Mouse (Mus musculus) megakaryocyte, embryonic 14.5 days (primary cell): Measurements from ENCODE around the gene Gm9918. TPM values are rescaled to one million over a fixed set of nuclear protein-coding genes. Genes with fewer than 3 reads are reported as not detected.

Experiments
- H3K27me3 ChIP-seq: replicated peaks from 2 replicates; pipeline ENCODE3; 2012; ENCODE audit warnings: inconsistent platforms
- H3K36me3 ChIP-seq: replicated peaks from 2 replicates; pipeline ENCODE3; 2012; ENCODE audit warnings: low read length, inconsistent platforms, mixed read lengths
- H3K4me1 ChIP-seq: 2 replicates; pipeline ENCODE4 v1.6.1; 2012; ENCODE audit warnings: inconsistent platforms
- H3K4me3 ChIP-seq: replicated peaks from 2 replicates; pipeline ENCODE3; 2012; ENCODE audit warnings: moderate library complexity, mild to moderate bottlenecking, inconsistent platforms
- H3K9me3 ChIP-seq: 2 replicates; pipeline ENCODE4 v1.6.1; 2012; ENCODE audit warnings: inconsistent platforms
- FLI1 ChIP-seq: IDR thresholded peaks from 2 replicates; pipeline ENCODE4 v1.6.1; 2012; ENCODE audit warnings: low read length, inconsistent platforms, mixed read lengths
- GATA1 ChIP-seq: IDR thresholded peaks from 3 replicates; pipeline ENCODE4 v1.6.1; 2012; ENCODE audit warnings: mixed read lengths, low read length, inconsistent platforms, borderline replicate concordance
- polyA plus RNA-seq: library from polyadenylated mRNA; stranded (reverse); fragments of >175 nt; gene quantifications from 2 replicates; pipeline ENCODE4 v1.2.3, GENCODE M21; 2012; ENCODE audit warnings: low replicate concordance; ENCODE audit not compliant: insufficient read depth

Gene Gm9918
- polyA plus RNA-seq, 1 experiment = not detected

- peaks cover 87% of the 10 kb centered on the region for H3K36me3 ChIP-seq
- H3K9me3 ChIP-seq = no peaks in the 10 kb centered on the region
- no peaks in the 10 kb centered on the region for H3K27me3 ChIP-seq
- H3K4me1 ChIP-seq = peaks cover 11% of the 10 kb centered on the region
- H3K4me3 ChIP-seq = no peak overlapping the region
- no peak for TF ChIP-seq GATA1
- no peak for TF ChIP-seq FLI1
These were observed 38.4 kb downstream of the Gm9918 start for GRCm38 (mm10) chr15:102308717-102309116.

- TF ChIP-seq FLI1 (no peak), GATA1 (no peak)
- Histone ChIP-seq H3K36me3 (peaks cover 86% of the 10 kb centered on the region), H3K4me3 (no peak overlapping the region), H3K9me3 (no peaks in the 10 kb centered on the region), H3K4me1 (peaks cover 14% of the 10 kb centered on the region), H3K27me3 (no peaks in the 10 kb centered on the region)
These were observed 39.9 kb downstream of the Gm9918 start for GRCm38 (mm10) chr15:102310074-102310845.

- Histone ChIP-seq H3K36me3 (peaks cover 86% of the 10 kb centered on the region), H3K4me3 (no peak overlapping the region), H3K4me1 (peaks cover 22% of the 10 kb centered on the region), H3K27me3 (no peaks in the 10 kb centered on the region), H3K9me3 (no peaks in the 10 kb centered on the region)
- TF ChIP-seq GATA1 (no peak), FLI1 (no peak)
These were observed 41.1 kb downstream of the Gm9918 start for GRCm38 (mm10) chr15:102311489-102311888.

GRCm38 (mm10) chr15:102315292-102315691 is 44.9 kb downstream of the Gm9918 start:
- peaks cover 80% of the 10 kb centered on the region for H3K36me3 ChIP-seq
- H3K27me3 ChIP-seq = no peaks in the 10 kb centered on the region
- H3K9me3 ChIP-seq = no peaks in the 10 kb centered on the region
- peak overlapping the region; percentile 18 for H3K4me3 ChIP-seq
- no peak for TF ChIP-seq GATA1
- peaks cover 22% of the 10 kb centered on the region for H3K4me1 ChIP-seq

GRCm38 (mm10) chr15:102316263-102316662 is 45.9 kb downstream of the Gm9918 start:
- Histone ChIP-seq H3K4me3 (peak overlapping the region; percentile 47), H3K4me1 (peaks cover 21% of the 10 kb centered on the region)

More at GRCm38 (mm10) chr15:102316263-102316662, 45.9 kb downstream of the Gm9918 start:
- H3K27me3 ChIP-seq = no peaks in the 10 kb centered on the region
- H3K9me3 ChIP-seq = no peaks in the 10 kb centered on the region
- peaks cover 82% of the 10 kb centered on the region for H3K36me3 ChIP-seq
- TF ChIP-seq GATA1 = no peak
- TF ChIP-seq FLI1 = no peak

Other genes starting within 250 kb of the Gm9918 start
- gene Krt18, start 242.4 kb upstream of the Gm9918 start, polyA plus RNA-seq = 0.06 TPM in 1 of 2 replicates, not detected in the other
- gene Eif4b, start 196.8 kb upstream of the Gm9918 start, polyA plus RNA-seq = 18.2 and 102 TPM in 2 replicates
- 0.43 TPM in 1 of 2 replicates, not detected in the other for gene Tns2, start 170.2 kb upstream of the Gm9918 start, polyA plus RNA-seq
- gene Spryd3, start 134.3 kb upstream of the Gm9918 start, polyA plus RNA-seq = 9.5 and 25.9 TPM in 2 replicates
- 1.2 TPM in 1 of 2 replicates, not detected in the other for gene Igfbp6, start 126.2 kb upstream of the Gm9918 start, polyA plus RNA-seq
- 0.76 and 3.6 TPM in 2 replicates for gene Soat2, start 120.0 kb upstream of the Gm9918 start, polyA plus RNA-seq
- gene Zfp740, start 67.3 kb upstream of the Gm9918 start, polyA plus RNA-seq = 2.5 and 3.8 TPM in 2 replicates
- gene Csad, start 65.8 kb upstream of the Gm9918 start, polyA plus RNA-seq = 13.8 and 14.5 TPM in 2 replicates
- gene Itgb7, start 38.6 kb upstream of the Gm9918 start, polyA plus RNA-seq = 1.9 and 19.9 TPM in 2 replicates
- 68.7 and 69.9 TPM in 2 replicates for gene Rarg, start 13.0 kb upstream of the Gm9918 start, polyA plus RNA-seq
- 72.6 and 109 TPM in 2 replicates for gene Mfsd5, start 8.9 kb downstream of the Gm9918 start, polyA plus RNA-seq
- gene Espl1, start 25.7 kb downstream of the Gm9918 start, polyA plus RNA-seq = 7.5 and 12.3 TPM in 2 replicates
- gene Pfdn5, start 55.6 kb downstream of the Gm9918 start, polyA plus RNA-seq = 5.9 and 58.8 TPM in 2 replicates
- gene Myg1, start 61.1 kb downstream of the Gm9918 start, polyA plus RNA-seq = 35.8 and 92.1 TPM in 2 replicates
- 51.2 and 84.3 TPM in 2 replicates for gene Aaas, start 80.2 kb downstream of the Gm9918 start, polyA plus RNA-seq
- 0.10 TPM in 1 of 2 replicates, not detected in the other for gene Sp7, start 96.6 kb downstream of the Gm9918 start, polyA plus RNA-seq
- 3.9 and 15.5 TPM in 2 replicates for gene Sp1, start 135.6 kb downstream of the Gm9918 start, polyA plus RNA-seq
- 0.37 TPM in 1 of 2 replicates, not detected in the other for gene Amhr2, start 174.8 kb downstream of the Gm9918 start, polyA plus RNA-seq
- 978 and 1,945 TPM in 2 replicates for gene Prr13, start 188.5 kb downstream of the Gm9918 start, polyA plus RNA-seq
- 254 and 404 TPM in 2 replicates for gene Pcbp2, start 200.0 kb downstream of the Gm9918 start, polyA plus RNA-seq
- gene Gm10337, start 233.2 kb downstream of the Gm9918 start, polyA plus RNA-seq = not detected in 2 replicates
- gene Map3k12, start 246.5 kb downstream of the Gm9918 start, polyA plus RNA-seq = 2.3 and 5.9 TPM in 2 replicates
- 46.9 and 64.7 TPM in 2 replicates for gene Tarbp2, start 247.6 kb downstream of the Gm9918 start, polyA plus RNA-seq